Mouse (Mus musculus) bone marrow, adult 2 months (tissue): ENCODE data around the gene Trmt1.

Experiments
- CTCF ChIP-seq: fragments of 200-500 bp; IDR thresholded peaks from 2 replicates; pipeline ENCODE4 v1.5.1; 2011; ENCODE audit warnings: low read length, control low read depth; ENCODE audit not compliant: control insufficient read depth, insufficient read depth
- POLR2A ChIP-seq: fragments of 200-500 bp; IDR thresholded peaks from 2 replicates; pipeline ENCODE4 v1.6.1; 2011; ENCODE audit warnings: low read depth, mild to moderate bottlenecking, control low read depth, low read length, borderline replicate concordance; ENCODE audit not compliant: control insufficient read depth

DNA sequence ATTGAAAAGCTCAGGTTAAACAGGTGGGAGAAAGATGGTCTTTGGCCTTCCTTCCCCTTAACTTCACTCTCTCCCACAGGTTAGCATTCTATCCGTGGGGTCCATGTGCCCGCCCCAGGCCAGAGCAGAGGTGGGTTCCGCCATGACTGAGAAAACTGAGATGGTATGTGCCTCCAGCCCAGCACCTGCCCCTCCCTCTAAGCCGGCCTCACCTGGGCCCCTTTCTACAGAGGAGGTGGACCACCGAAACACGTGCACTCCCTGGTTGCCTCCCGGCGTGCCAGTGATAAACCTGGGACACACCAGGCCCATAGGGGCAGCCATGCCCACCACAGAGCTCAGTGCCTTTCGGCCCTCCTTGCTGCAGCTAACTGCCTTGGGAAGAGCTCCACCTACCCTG is 16.5 kb downstream of the Trmt1 start:
- TF ChIP-seq POLR2A (peak; percentile 31; the same call in 1 of the 2 replicates), CTCF (no peak)
